Mouse (Mus musculus): ENCODE results near the gene Rft1.

The Rft1 gene

DNA sequence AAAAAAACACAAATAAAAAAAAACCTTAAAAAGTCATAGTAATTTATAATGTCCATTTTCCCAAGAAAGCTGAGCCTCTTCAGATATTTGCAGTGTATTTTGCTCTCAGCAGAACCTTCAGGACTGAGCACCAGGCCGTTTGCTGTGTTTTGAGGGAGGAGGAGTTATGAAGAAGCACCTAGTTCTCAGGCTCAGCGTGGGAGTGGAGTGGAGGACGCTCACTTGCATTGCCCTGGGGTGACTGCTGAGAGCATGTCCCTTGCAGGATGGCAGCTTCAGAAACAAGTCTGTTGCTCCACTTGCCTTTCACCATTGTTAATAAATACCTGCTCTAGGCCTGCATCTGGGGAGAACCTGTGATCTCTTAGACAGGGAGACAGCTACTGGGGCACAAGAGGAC is 81.7 kb downstream of the Rft1 start:
- DNase-seq, result no peak

GRCm38 (mm10) chr14:30736413-30736812 is 82.3 kb downstream of the Rft1 start:
- DNase-seq, result no peak
